Comparison of ENCODE assay signal across 20 mouse cellular contexts in genomic region chr7:74461736-74462135, GRCm38 (mm10).
"Had no signal": no experiment of that assay in that cellular context is flagged by ENCODE, and none has a peak within 500 bp of the region (broad histone marks: within the 10 kb centered on the region; RNA-seq: fewer than 3 reads in every experiment).

No protein-coding gene starts in this region.

- H3K4me2 ChIP-seq: embryonic facial prominence, embryonic 12.5 days; embryonic facial prominence, embryonic 13.5 days; embryonic facial prominence, embryonic 15.5 days; forebrain, embryonic 12.5 days; forebrain, embryonic 13.5 days; forebrain, embryonic 15.5 days had no signal

- ATAC-seq: forebrain, embryonic 13.5 days; forebrain, embryonic 14.5 days; forebrain, embryonic 15.5 days; forebrain, embryonic 16.5 days; forebrain, postnatal 0 days had no signal

- H3K9ac ChIP-seq: embryonic facial prominence, embryonic 12.5 days; embryonic facial prominence, embryonic 13.5 days; embryonic facial prominence, embryonic 15.5 days; forebrain, embryonic 12.5 days; forebrain, embryonic 13.5 days; forebrain, embryonic 15.5 days; forebrain, postnatal 0 days had no signal

- H3K9me3 ChIP-seq: embryonic facial prominence, embryonic 10.5 days; embryonic facial prominence, embryonic 12.5 days; embryonic facial prominence, embryonic 13.5 days; embryonic facial prominence, embryonic 15.5 days; forebrain, embryonic 10.5 days; forebrain, embryonic 12.5 days; forebrain, embryonic 13.5 days; forebrain, embryonic 15.5 days had no signal

- H3K36me3 ChIP-seq: embryonic facial prominence, embryonic 10.5 days; embryonic facial prominence, embryonic 12.5 days; embryonic facial prominence, embryonic 13.5 days; embryonic facial prominence, embryonic 15.5 days; forebrain, embryonic 10.5 days; forebrain, embryonic 12.5 days; forebrain, embryonic 15.5 days had no signal

- H3K4me3 ChIP-seq: embryonic facial prominence, embryonic 10.5 days; embryonic facial prominence, embryonic 12.5 days; embryonic facial prominence, embryonic 13.5 days; embryonic facial prominence, embryonic 15.5 days; erythroblast, embryonic 14.5 days; forebrain, embryonic 10.5 days; forebrain, embryonic 12.5 days; forebrain, embryonic 13.5 days; forebrain, embryonic 15.5 days; gastrocnemius, adult 2 months; heart, adult 2 months had no signal

- H3K27me3 ChIP-seq: embryonic facial prominence, embryonic 12.5 days; embryonic facial prominence, embryonic 13.5 days; embryonic facial prominence, embryonic 15.5 days; forebrain, embryonic 12.5 days; forebrain, embryonic 13.5 days; forebrain, embryonic 15.5 days had no signal

- H3K27ac ChIP-seq: embryonic facial prominence, embryonic 10.5 days; embryonic facial prominence, embryonic 12.5 days; embryonic facial prominence, embryonic 13.5 days; embryonic facial prominence, embryonic 15.5 days; forebrain, embryonic 10.5 days; forebrain, embryonic 13.5 days; forebrain, embryonic 15.5 days; gastrocnemius, adult 2 months; heart, adult 2 months had no signal

- H3K4me1 ChIP-seq: forebrain, embryonic 15.5 days had no signal

- DNase-seq: embryo, embryonic 11 days; forebrain, postnatal 0 days; gastrocnemius, adult 2 months; gastrocnemius, postnatal 10 days; gastrocnemius, postnatal 14 days; gastrocnemius, postnatal 25 days; gastrocnemius, postnatal 36 days; heart, adult 18-20 months; heart, adult 2 months had no signal
